Mouse (Mus musculus) liver, embryonic 12.5 days (tissue): Measurements from ENCODE around the gene Gm21244. TPM values are rescaled to one million over a fixed set of nuclear protein-coding genes. Genes with fewer than 3 reads are reported as not detected.
"Not testable (repeated sequence)": the region's sequence is repeated elsewhere in the genome, so short reads cannot be mapped to it uniquely, and the experiment has no call there.

ENCODE experiments used
- ATAC-seq: fragments of 200-750 bp; cut with Nextera tagmentation; 2 replicates; pipeline ENCODE4 v1.8.0; 2017; ENCODE audit warnings: moderate number of reproducible peaks, mild to moderate bottlenecking, moderate library complexity
- H3K27ac ChIP-seq: fragments of 300-500 bp; sonication (generic); 2 replicates; pipeline ENCODE4 v1.5.1; 2016; ENCODE audit warnings: mild to moderate bottlenecking
- H3K27me3 ChIP-seq: fragments of 300-500 bp; sonication (generic); replicated peaks from 2 replicates; pipeline ENCODE4 v1.6.1; 2016; ENCODE audit warnings: mild to moderate bottlenecking, moderate library complexity
- H3K36me3 ChIP-seq: fragments of 300-500 bp; sonication (generic); 2 replicates; pipeline ENCODE4 v1.6.1; 2016; ENCODE audit warnings: mild to moderate bottlenecking, moderate library complexity
- H3K4me1 ChIP-seq: fragments of 300-500 bp; sonication (generic); 2 replicates; pipeline ENCODE4 v1.6.1; 2016
- H3K4me2 ChIP-seq: fragments of 300-500 bp; sonication (generic); 2 replicates; pipeline ENCODE4 v1.6.1; 2016; ENCODE audit warnings: mild to moderate bottlenecking, moderate library complexity
- H3K4me3 ChIP-seq: fragments of 300-500 bp; sonication (generic); 2 replicates; pipeline ENCODE4 v1.5.1; 2016; ENCODE audit warnings: mild to moderate bottlenecking, moderate library complexity
- H3K9ac ChIP-seq: fragments of 300-500 bp; sonication (generic); 2 replicates; pipeline ENCODE4 v1.6.1; 2016; ENCODE audit warnings: mild to moderate bottlenecking, moderate library complexity
- H3K9me3 ChIP-seq: fragments of 300-500 bp; sonication (generic); replicated peaks from 2 replicates; pipeline ENCODE4 v1.6.1; 2016; ENCODE audit warnings: mild to moderate bottlenecking, moderate library complexity
- WGBS: fragments of 180-500 bp; shearing (Covaris S2); methylation state at CpG from one replicate; pipeline ENCODE4 v1.1.7; 2016; ENCODE audit not compliant: insufficient replicate concordance; 5-methylcytosine and 5-hydroxymethylcytosine counted together
- polyA plus RNA-seq: library from polyadenylated mRNA; unstranded; fragments of >200 nt; fragmentation: Nextera tagmentation; extraction: Ambion mirVana; gene quantifications from 2 replicates; pipeline ENCODE4 v1.2.1, GENCODE M21; 2016

The Gm21244 gene
- not detected in 2 replicates for polyA plus RNA-seq

GRCm38 (mm10) chrY:7169193-7169592 lies at the start of gene Gm21244:
TSS of gene Gm21244 (minus strand) at chrY:7169293.
- not testable (repeated sequence) for H3K4me1 ChIP-seq, H3K4me2 ChIP-seq, H3K36me3 ChIP-seq, H3K4me3 ChIP-seq, ATAC-seq, H3K27ac ChIP-seq, H3K9ac ChIP-seq, H3K27me3 ChIP-seq, H3K9me3 ChIP-seq
- no CpG with 5 or more reads among the region's 3 CpGs for WGBS

Other genes with a start within 250 kb of the Gm21244 start
- gene Gm28998, start 84.5 kb upstream of the Gm21244 start, polyA plus RNA-seq = not detected in 2 replicates
- gene Gm21788, start 235.7 kb upstream of the Gm21244 start, polyA plus RNA-seq = not detected in 2 replicates